Mouse (Mus musculus): ENCODE data around the gene Rps6kc1. TPM values are rescaled to one million over a fixed set of nuclear protein-coding genes. Genes with fewer than 3 reads are reported as not detected.

Gene Rps6kc1
- polyA plus RNA-seq, 1 experiment, result 7.4 TPM

GRCm38 (mm10) chr1:190848676-190849075 lies 62.9 kb downstream of the Rps6kc1 start:
- no peak for DNase-seq
- Histone ChIP-seq H3K4me3 (ENCODE audit: control insufficient read depth, insufficient read depth, low read length) (no peak overlapping the region), H3K27me3 (ENCODE audit: control insufficient read depth, insufficient read depth, low read length) (no peaks in the 10 kb centered on the region), H3K36me3 (ENCODE audit: control insufficient read depth, insufficient read depth, low read length) (no peaks in the 10 kb centered on the region), H3K4me1 (replicated peaks; ENCODE audit: control insufficient read depth, insufficient read depth, low read length) (no peaks in the 10 kb centered on the region), H3K27ac (ENCODE audit: control insufficient read depth, insufficient read depth, low read length) (no peak overlapping the region)
- WGBS, result 90% methylated on average over 3 of the region's 3 CpGs
- TF ChIP-seq CTCF (IDR thresholded peaks at IDR 0.05; ENCODE audit: borderline replicate concordance, control insufficient read depth, extremely low read depth, insufficient read depth, low read length, poor library complexity), result no peak
- no peak for TF ChIP-seq POLR2A (IDR thresholded peaks at IDR 0.05; ENCODE audit: control insufficient read depth, extremely low read depth, insufficient read depth, low read length, poor library complexity)

- no peak for DNase-seq
- H3K4me1 ChIP-seq (replicated peaks; ENCODE audit: control insufficient read depth, insufficient read depth, low read length), result no peaks in the 10 kb centered on the region
- no peaks in the 10 kb centered on the region for H3K36me3 ChIP-seq (ENCODE audit: control insufficient read depth, insufficient read depth, low read length)
- 97% methylated on average over 3 of the region's 3 CpGs for WGBS
- no peak overlapping the region for H3K27ac ChIP-seq (ENCODE audit: control insufficient read depth, insufficient read depth, low read length)
- no peak for TF ChIP-seq CTCF (IDR thresholded peaks at IDR 0.05; ENCODE audit: borderline replicate concordance, control insufficient read depth, extremely low read depth, insufficient read depth, low read length, poor library complexity)
- no peak for TF ChIP-seq POLR2A (IDR thresholded peaks at IDR 0.05; ENCODE audit: control insufficient read depth, extremely low read depth, insufficient read depth, low read length, poor library complexity)
- no peak overlapping the region for H3K4me3 ChIP-seq (ENCODE audit: control insufficient read depth, insufficient read depth, low read length)
- H3K27me3 ChIP-seq (ENCODE audit: control insufficient read depth, insufficient read depth, low read length), result no peaks in the 10 kb centered on the region
These were observed 64.6 kb downstream of the Rps6kc1 start for GRCm38 (mm10) chr1:190846956-190847355.

GRCm38 (mm10) chr1:190846074-190846730 lies 65.4 kb downstream of the Rps6kc1 start:
- Histone ChIP-seq H3K27ac (ENCODE audit: control insufficient read depth, insufficient read depth, low read length) (no peak overlapping the region), H3K36me3 (ENCODE audit: control insufficient read depth, insufficient read depth, low read length) (no peaks in the 10 kb centered on the region), H3K4me1 (replicated peaks; ENCODE audit: control insufficient read depth, insufficient read depth, low read length) (no peaks in the 10 kb centered on the region), H3K27me3 (ENCODE audit: control insufficient read depth, insufficient read depth, low read length) (no peaks in the 10 kb centered on the region), H3K4me3 (ENCODE audit: control insufficient read depth, insufficient read depth, low read length) (no peak overlapping the region)
- TF ChIP-seq POLR2A (IDR thresholded peaks at IDR 0.05; ENCODE audit: control insufficient read depth, extremely low read depth, insufficient read depth, low read length, poor library complexity) (no peak), CTCF (IDR thresholded peaks at IDR 0.05; ENCODE audit: borderline replicate concordance, control insufficient read depth, extremely low read depth, insufficient read depth, low read length, poor library complexity) (no peak)
- DNase-seq, result no peak
- WGBS, result 97% methylated on average over 11 of the region's 11 CpGs

GRCm38 (mm10) chr1:190845419-190845818 lies 66.2 kb downstream of the Rps6kc1 start:
- Histone ChIP-seq H3K27me3 (ENCODE audit: control insufficient read depth, insufficient read depth, low read length) (no peaks in the 10 kb centered on the region), H3K4me1 (replicated peaks; ENCODE audit: control insufficient read depth, insufficient read depth, low read length) (no peaks in the 10 kb centered on the region), H3K27ac (ENCODE audit: control insufficient read depth, insufficient read depth, low read length) (no peak overlapping the region), H3K4me3 (ENCODE audit: control insufficient read depth, insufficient read depth, low read length) (no peak overlapping the region), H3K36me3 (ENCODE audit: control insufficient read depth, insufficient read depth, low read length) (no peaks in the 10 kb centered on the region)
- DNase-seq, result no peak
- 71% methylated on average over 4 of the region's 4 CpGs for WGBS
- TF ChIP-seq POLR2A (IDR thresholded peaks at IDR 0.05; ENCODE audit: control insufficient read depth, extremely low read depth, insufficient read depth, low read length, poor library complexity), result no peak
- TF ChIP-seq CTCF (IDR thresholded peaks at IDR 0.05; ENCODE audit: borderline replicate concordance, control insufficient read depth, extremely low read depth, insufficient read depth, low read length, poor library complexity), result no peak

GRCm38 (mm10) chr1:190844356-190844755 lies 67.2 kb downstream of the Rps6kc1 start:
- WGBS, result 92% methylated on average over 11 of the region's 11 CpGs
- Histone ChIP-seq H3K27me3 (ENCODE audit: control insufficient read depth, insufficient read depth, low read length) (no peaks in the 10 kb centered on the region), H3K36me3 (ENCODE audit: control insufficient read depth, insufficient read depth, low read length) (no peaks in the 10 kb centered on the region), H3K4me3 (ENCODE audit: control insufficient read depth, insufficient read depth, low read length) (no peak overlapping the region), H3K27ac (ENCODE audit: control insufficient read depth, insufficient read depth, low read length) (no peak overlapping the region), H3K4me1 (replicated peaks; ENCODE audit: control insufficient read depth, insufficient read depth, low read length) (no peaks in the 10 kb centered on the region)
- TF ChIP-seq CTCF (IDR thresholded peaks at IDR 0.05; ENCODE audit: borderline replicate concordance, control insufficient read depth, extremely low read depth, insufficient read depth, low read length, poor library complexity), result no peak
- TF ChIP-seq POLR2A (IDR thresholded peaks at IDR 0.05; ENCODE audit: control insufficient read depth, extremely low read depth, insufficient read depth, low read length, poor library complexity), result no peak
- DNase-seq, result no peak

- H3K27me3 ChIP-seq (ENCODE audit: control insufficient read depth, insufficient read depth, low read length), result no peaks in the 10 kb centered on the region
- H3K27ac ChIP-seq (ENCODE audit: control insufficient read depth, insufficient read depth, low read length), result no peak overlapping the region
- WGBS, result 90% methylated on average over 2 of the region's 2 CpGs
- no peaks in the 10 kb centered on the region for H3K4me1 ChIP-seq (replicated peaks; ENCODE audit: control insufficient read depth, insufficient read depth, low read length)
- no peaks in the 10 kb centered on the region for H3K36me3 ChIP-seq (ENCODE audit: control insufficient read depth, insufficient read depth, low read length)
- H3K4me3 ChIP-seq (ENCODE audit: control insufficient read depth, insufficient read depth, low read length), result no peak overlapping the region
- no peak for DNase-seq
- TF ChIP-seq CTCF (IDR thresholded peaks at IDR 0.05; ENCODE audit: borderline replicate concordance, control insufficient read depth, extremely low read depth, insufficient read depth, low read length, poor library complexity) (no peak), POLR2A (IDR thresholded peaks at IDR 0.05; ENCODE audit: control insufficient read depth, extremely low read depth, insufficient read depth, low read length, poor library complexity) (no peak)
These were observed 75.5 kb downstream of the Rps6kc1 start for GRCm38 (mm10) chr1:190836046-190836445.

All from thymus, adult 2 months (tissue).